Mouse (Mus musculus) fat pad, adult 2 months (tissue): Measurements from ENCODE around the gene Ltbp2.

ENCODE experiments used
- DNase-seq: peaks from one replicate; pipeline ENCODE4 v3.0.0-alpha.2; 2011; ENCODE audit warnings: low read depth, low spot score; ENCODE audit errors: extremely low read depth

Ltbp2 gene

GRCm38 (mm10) chr12:84876481-84877121 is at the start of gene Ltbp2:
Ltbp2 (minus strand) TSS chr12:84876532.
- no peak for DNase-seq

DNA sequence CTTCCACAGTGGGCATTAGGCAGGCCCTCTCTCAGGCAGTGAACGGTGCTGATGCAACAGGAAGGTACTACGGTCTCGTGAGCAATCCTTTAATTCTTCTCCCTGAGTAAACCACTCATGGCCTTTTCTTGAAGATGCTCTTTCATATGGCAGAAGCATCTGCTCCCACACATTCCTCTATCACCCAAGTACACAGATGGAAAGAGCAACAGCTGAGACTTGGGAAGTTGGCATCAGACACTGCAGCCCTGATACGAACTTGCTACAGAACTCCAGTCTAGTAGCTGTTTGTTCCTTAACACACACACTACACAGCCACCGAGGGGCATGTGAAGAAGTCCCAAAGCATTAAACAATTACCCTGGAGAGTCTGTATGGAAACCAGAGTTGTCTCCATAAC is 48.0 kb upstream of the Ltbp2 start:
- DNase-seq = no peak

DNA sequence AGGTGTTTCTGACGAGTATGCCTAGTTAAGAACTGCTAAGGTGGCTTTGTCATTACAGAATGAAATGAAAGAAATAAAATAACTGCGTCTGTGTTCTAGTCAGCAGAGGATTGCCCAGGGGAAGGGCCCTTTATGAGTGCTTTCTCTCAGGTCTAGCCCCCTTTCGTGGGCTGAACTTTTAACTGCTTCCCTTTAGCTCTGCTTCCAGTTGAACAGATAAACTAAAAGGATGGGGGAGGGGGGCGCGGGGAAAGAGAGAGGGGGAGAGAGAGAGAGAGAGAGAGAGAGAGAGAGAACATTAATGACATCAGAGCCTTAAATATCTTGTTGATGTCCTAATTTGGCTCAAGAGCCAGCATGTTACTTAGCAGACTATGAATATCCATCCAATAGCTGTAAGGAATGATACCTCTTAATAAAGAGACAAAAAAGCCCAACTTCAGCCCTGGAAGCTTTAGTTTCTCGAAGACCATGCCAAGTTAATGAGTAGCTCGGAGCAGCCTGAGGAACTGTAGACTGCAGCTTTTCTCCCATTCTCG is 45.6 kb upstream of the Ltbp2 start:
- DNase-seq = no peak

GRCm38 (mm10) chr12:84918809-84919208 is 42.5 kb upstream of the Ltbp2 start:
- DNase-seq = peak; percentile 59

GRCm38 (mm10) chr12:84917799-84918198 is 41.5 kb upstream of the Ltbp2 start:
- no peak for DNase-seq

- DNase-seq = peak; percentile 71
These were observed 38.6 kb upstream of the Ltbp2 start for GRCm38 (mm10) chr12:84914959-84915358.

- DNase-seq = no peak
These were observed 36.3 kb upstream of the Ltbp2 start for GRCm38 (mm10) chr12:84912652-84913104.

DNA sequence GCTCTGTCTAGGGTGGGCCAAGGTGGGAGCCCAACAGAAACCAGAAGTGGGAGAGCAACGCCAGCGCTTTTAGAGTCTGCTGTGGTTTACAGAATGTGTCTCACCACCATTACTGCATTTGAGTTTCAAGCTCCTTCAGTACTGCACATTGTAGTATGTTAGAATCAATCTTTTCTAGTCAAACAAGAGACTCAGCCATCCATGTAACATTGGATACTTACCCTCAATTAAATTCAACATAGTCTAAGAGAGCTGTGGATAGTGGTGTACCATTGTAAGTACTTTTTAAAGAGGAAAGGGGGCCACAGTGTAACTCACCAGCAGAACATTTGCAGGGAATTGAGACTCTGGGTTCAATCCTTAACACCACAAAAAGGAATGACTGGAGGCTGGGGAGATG is 35.3 kb upstream of the Ltbp2 start:
- no peak for DNase-seq

GRCm38 (mm10) chr12:84910066-84910465 is 33.7 kb upstream of the Ltbp2 start:
- DNase-seq = no peak

- no peak for DNase-seq
These were observed 31.5 kb upstream of the Ltbp2 start for GRCm38 (mm10) chr12:84907627-84908480.

GRCm38 (mm10) chr12:84907024-84907626 is 30.8 kb upstream of the Ltbp2 start:
- DNase-seq = no peak

- no peak for DNase-seq
These were observed 28.1 kb upstream of the Ltbp2 start for GRCm38 (mm10) chr12:84904399-84904798.

DNA sequence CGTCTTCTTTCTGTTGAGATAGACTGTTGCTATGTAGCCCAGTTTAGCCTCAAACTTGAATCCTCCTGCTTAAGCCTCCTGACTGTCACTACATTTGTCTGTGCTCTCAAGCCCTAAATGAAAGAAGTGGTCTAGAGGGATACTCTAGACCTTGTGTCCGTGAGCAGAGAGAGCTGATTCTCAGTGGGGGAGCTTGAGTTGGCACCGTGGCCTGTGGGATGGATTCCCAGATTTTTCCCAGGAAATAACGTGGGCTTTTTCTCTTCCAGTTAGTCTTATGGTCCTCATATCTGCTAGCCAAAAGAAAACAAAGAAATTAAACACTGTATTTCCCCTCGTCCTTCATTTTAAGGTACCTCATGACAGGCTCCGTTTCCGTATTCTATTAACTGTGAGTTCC is 24.0 kb upstream of the Ltbp2 start:
- DNase-seq = no peak

DNA sequence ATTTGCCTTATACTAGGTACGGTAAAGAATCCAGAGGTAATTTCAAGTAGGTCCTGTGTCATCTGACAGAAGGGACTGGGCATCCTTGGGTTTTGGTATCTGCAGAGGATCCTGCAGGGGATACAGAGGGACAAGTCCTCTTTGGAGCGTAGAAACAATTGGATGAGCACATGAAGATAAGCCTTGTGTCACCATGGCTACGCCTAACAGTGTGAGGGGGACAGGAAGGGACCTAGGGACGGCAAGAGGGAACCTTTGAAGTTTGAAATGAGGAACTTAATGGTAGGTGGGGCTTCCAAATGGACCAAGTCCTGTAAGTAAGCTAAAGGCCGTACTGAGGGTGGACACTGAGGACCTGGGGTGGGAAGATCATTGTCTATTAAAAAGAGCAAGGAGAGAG is 21.0 kb upstream of the Ltbp2 start:
- no peak for DNase-seq

DNA sequence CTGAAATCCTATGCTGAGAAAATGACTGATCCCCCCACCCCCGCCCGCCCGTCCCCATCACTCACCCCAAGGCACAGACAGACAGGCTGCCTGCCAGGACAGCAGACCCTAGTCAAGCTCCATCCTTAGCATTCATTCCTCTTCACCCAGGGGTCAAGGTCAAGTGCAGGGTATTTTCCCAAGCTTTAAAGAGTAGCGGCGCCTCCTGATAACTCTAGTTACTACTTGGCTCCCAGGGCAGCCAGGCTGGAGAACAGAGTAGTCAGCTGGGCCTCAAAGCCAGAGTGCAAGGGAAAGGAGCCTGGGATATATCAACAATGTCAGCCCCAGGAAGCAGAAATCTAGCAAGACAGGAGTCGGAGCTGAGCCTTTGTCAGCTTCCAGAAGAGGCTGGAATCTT is 19.9 kb upstream of the Ltbp2 start:
- no peak for DNase-seq

DNA sequence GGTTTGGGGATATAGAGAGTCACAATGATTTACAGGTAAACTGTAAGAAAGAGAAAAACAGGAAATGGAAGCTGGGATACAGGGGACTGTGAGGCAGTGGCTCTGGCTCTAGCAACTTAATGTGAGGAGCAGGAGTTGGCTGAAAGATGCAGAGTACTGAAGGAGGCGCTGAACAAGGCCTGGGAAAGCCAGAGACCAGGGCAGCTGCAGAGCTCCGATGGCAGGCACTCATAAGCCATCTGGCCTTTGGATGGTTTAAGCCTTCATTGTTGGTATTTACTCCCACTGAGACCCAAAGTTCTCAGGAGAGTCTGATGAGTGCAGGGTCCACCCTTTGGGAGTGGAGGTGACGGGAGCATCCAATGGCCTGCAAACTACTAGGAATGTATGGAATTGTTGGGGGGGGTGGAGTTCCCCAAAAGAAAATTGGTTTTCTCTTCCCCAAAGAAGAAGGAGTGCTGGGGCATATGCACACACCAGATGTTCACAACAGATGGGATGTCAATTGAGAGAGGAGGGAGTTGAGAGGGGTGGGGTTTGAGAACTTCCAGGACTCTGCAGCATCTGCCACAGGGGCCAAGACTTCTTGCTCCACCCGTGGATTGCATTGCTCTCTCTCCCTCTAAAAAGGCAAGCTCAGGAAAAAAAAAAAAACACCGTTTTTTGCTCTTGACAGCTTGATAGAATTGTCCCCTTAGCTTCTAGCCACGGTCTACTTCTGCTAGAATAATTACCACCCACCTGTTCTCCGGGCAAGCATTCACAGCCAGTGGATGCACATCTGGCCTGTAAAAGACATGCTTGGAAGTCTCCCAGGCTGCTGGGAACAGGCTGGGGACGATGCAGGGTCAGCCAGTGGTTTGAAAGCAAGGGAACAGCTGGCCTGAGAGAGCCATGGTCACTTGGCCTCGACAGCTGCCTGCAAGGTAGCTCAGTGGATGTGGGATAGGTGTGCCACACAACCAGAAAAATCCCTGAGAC is 17.6 kb upstream of the Ltbp2 start:
- DNase-seq = no peak

GRCm38 (mm10) chr12:84890289-84890688 is 14.0 kb upstream of the Ltbp2 start:
- no peak for DNase-seq

DNA sequence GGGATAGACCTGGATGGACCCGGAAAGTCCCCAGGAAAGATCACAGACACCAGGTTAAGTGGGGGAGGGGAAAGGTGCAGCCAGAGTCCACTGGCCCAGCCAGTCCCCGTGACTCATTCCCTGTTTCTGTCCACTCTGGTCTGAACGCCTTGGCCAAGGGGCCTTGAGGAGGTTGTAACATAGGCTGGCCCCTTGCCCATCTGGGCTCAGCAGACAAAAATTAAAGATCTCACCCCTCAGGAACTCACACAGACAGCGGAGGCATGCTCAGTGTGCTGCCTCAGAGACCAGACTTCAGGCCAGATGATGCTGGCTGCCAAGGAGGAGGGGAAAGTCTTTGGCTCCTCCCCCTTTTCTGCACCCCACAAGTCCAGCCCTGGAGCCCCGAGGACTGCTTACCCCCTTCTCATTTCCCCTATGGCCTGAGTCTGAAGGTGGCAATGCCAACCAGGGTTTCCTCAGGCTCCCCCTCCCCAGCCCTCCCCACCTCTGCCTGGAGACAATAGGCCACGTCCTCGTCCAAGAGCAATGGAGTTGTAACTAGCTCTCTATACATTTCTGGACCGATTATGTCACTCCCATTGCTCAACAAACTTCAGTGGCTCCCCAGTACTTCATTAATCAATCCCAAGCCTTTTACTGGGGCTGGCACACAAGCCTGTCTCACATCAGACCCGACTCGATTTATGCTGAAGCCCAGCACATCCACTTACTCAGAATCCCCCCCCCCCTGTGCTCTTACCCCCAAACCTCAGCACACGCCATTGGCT is 9.0 kb upstream of the Ltbp2 start:
- no peak for DNase-seq

GRCm38 (mm10) chr12:84884423-84885076 is 8.2 kb upstream of the Ltbp2 start:
- DNase-seq = no peak
